Mouse (Mus musculus) ES-Bruce4 (cell line): ENCODE results near the gene Zc3h12c. TPM values are rescaled to one million over a fixed set of nuclear protein-coding genes. Genes with fewer than 3 reads are reported as not detected.

Source experiments
- H3K27ac ChIP-seq: 2 replicates; pipeline ENCODE4 v1.5.1; 2012; ENCODE audit warnings: low read length, inconsistent platforms; ENCODE audit not compliant: insufficient read depth
- H3K27me3 ChIP-seq: 2 replicates; pipeline ENCODE4 v1.6.1; 2012; ENCODE audit warnings: mild to moderate bottlenecking, low read length, inconsistent platforms; ENCODE audit not compliant: control insufficient read depth, poor library complexity, insufficient read depth, severe bottlenecking
- H3K36me3 ChIP-seq: 2 replicates; pipeline ENCODE4 v1.6.1; 2012; ENCODE audit warnings: inconsistent platforms, mild to moderate bottlenecking, low read length, moderate library complexity; ENCODE audit not compliant: control insufficient read depth, poor library complexity, insufficient read depth, severe bottlenecking
- H3K4me1 ChIP-seq: one replicate; pipeline ENCODE4 v1.8.1; 2011; ENCODE audit warnings: low read length; ENCODE audit not compliant: control insufficient read depth, insufficient read depth
- H3K4me3 ChIP-seq: 2 replicates; pipeline ENCODE4 v1.5.1; 2011; ENCODE audit warnings: low read depth, mild to moderate bottlenecking, low read length
- H3K9ac ChIP-seq: 2 replicates; pipeline ENCODE4 v1.6.1; 2012; ENCODE audit warnings: low read depth, mild to moderate bottlenecking, inconsistent platforms; ENCODE audit not compliant: poor library complexity, severe bottlenecking
- H3K9me3 ChIP-seq: replicated peaks from 2 replicates; pipeline ENCODE4 v1.6.1; 2012; ENCODE audit warnings: mild to moderate bottlenecking, low read length, inconsistent platforms; ENCODE audit not compliant: control insufficient read depth, poor library complexity, insufficient read depth, severe bottlenecking
- CTCF ChIP-seq: IDR thresholded peaks from one replicate; pipeline ENCODE4 v1.8.1; 2011; ENCODE audit warnings: low read depth, low read length
- EP300 ChIP-seq: IDR thresholded peaks from 2 replicates; pipeline ENCODE4 v1.6.1; 2011; ENCODE audit warnings: low read depth, low read length; ENCODE audit not compliant: insufficient read depth
- POLR2A ChIP-seq: IDR thresholded peaks from one replicate; pipeline ENCODE4 v1.8.1; 2011; ENCODE audit warnings: low read length; ENCODE audit not compliant: insufficient read depth
- polyA plus RNA-seq: library from polyadenylated mRNA; stranded (reverse); fragments of >200 nt; gene quantifications from 2 replicates; pipeline ENCODE4 v1.2.4, GENCODE M21; 2011; ENCODE audit warnings: low read depth; ENCODE audit not compliant: missing spikeins, insufficient read depth, insufficient read length

Gene Zc3h12c
- polyA plus RNA-seq, 1 experiment = 6.5 TPM

DNA sequence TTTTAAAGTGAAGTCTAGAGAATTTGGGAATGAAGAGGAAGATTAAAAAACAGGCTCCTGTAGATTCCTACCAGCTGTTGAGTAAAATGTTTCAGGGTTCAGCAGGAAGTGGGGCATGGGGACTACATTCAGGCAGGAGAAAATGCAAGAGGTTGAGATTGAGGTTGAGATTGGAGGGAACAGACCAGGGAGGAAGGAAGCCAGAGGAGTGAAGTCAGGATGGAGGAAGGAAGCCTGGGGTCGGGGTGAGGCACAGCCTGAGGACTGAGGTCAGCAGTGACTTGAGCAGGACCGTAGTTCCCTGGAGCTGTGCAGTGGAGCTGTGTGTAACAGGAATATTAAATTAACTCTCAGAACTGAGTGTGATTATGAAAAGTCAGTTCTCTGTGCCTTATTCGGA is 72.7 kb downstream of the Zc3h12c start:
- H3K27me3 ChIP-seq = no peaks in the 10 kb centered on the region
- TF ChIP-seq POLR2A = no peak
- TF ChIP-seq CTCF = no peak
- TF ChIP-seq EP300 = no peak
- H3K36me3 ChIP-seq = no peaks in the 10 kb centered on the region
- no peak overlapping the region for H3K4me3 ChIP-seq
- H3K9ac ChIP-seq = no peak overlapping the region
- no peak overlapping the region for H3K27ac ChIP-seq
- no peaks in the 10 kb centered on the region for H3K9me3 ChIP-seq
- H3K4me1 ChIP-seq = no peaks in the 10 kb centered on the region

GRCm38 (mm10) chr9:52094471-52094980 is 73.8 kb downstream of the Zc3h12c start:
- H3K27ac ChIP-seq = no peak overlapping the region
- no peaks in the 10 kb centered on the region for H3K4me1 ChIP-seq
- H3K27me3 ChIP-seq = no peaks in the 10 kb centered on the region
- TF ChIP-seq EP300 (no peak), POLR2A (no peak), CTCF (no peak)
- H3K9ac ChIP-seq = no peak overlapping the region
- no peak overlapping the region for H3K4me3 ChIP-seq
- H3K9me3 ChIP-seq = no peaks in the 10 kb centered on the region
- H3K36me3 ChIP-seq = no peaks in the 10 kb centered on the region

DNA sequence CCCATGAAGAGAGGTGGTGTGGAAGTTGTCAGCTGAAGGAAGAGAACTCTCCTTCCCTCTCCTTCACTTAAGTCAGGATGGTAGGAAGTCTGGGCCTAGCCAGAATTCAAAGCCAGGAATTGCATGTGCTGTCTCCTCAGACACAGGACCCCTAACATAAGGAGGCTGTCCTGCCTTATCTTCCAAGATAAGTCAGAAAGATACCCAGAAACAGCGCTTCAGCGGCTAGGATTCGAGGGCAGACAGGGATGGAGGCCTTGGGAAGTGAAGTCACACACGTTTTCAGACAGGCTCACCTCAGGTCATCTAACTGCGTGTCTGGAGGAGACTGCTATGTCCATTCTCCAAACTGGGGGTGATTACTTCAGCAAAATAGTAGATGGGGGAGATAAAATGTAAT is 74.4 kb downstream of the Zc3h12c start:
- no peak overlapping the region for H3K4me3 ChIP-seq
- no peaks in the 10 kb centered on the region for H3K4me1 ChIP-seq
- TF ChIP-seq CTCF (no peak), EP300 (no peak), POLR2A (no peak)
- no peak overlapping the region for H3K27ac ChIP-seq
- H3K27me3 ChIP-seq = no peaks in the 10 kb centered on the region
- H3K36me3 ChIP-seq = no peaks in the 10 kb centered on the region
- no peak overlapping the region for H3K9ac ChIP-seq
- H3K9me3 ChIP-seq = no peaks in the 10 kb centered on the region

DNA sequence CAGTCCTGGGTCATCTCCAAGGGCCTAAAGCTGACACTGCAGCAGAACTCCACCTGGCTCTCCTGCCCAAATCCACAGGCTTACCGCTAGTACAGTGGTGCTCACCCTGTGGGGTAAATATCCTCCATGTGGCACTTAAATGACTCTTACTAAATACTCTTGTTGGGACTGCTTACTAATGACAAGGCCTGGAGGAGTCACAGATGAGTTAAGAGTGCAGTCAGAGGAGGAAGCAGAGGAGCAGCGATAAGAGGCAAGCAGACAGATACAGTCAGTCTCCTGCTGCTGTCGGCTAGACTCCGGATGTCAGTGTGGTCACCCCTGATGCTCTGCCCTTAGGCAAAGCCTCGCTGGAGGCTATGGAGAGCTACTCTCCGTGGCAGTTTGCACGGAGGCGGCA is 75.3 kb downstream of the Zc3h12c start:
- Histone ChIP-seq H3K4me1 (no peaks in the 10 kb centered on the region), H3K27me3 (no peaks in the 10 kb centered on the region), H3K4me3 (no peak overlapping the region), H3K27ac (no peak overlapping the region), H3K9me3 (no peaks in the 10 kb centered on the region), H3K36me3 (peaks cover 4% of the 10 kb centered on the region), H3K9ac (no peak overlapping the region)
- TF ChIP-seq POLR2A (no peak), EP300 (no peak), CTCF (no peak)

- Histone ChIP-seq H3K27ac (no peak overlapping the region), H3K4me3 (no peak overlapping the region), H3K27me3 (no peaks in the 10 kb centered on the region), H3K4me1 (no peaks in the 10 kb centered on the region), H3K9me3 (no peaks in the 10 kb centered on the region), H3K36me3 (peaks cover 9% of the 10 kb centered on the region), H3K9ac (no peak overlapping the region)
- TF ChIP-seq CTCF (no peak), EP300 (no peak)
Observed at GRCm38 (mm10) chr9:52092311-52092710, 76.1 kb downstream of the Zc3h12c start.

DNA sequence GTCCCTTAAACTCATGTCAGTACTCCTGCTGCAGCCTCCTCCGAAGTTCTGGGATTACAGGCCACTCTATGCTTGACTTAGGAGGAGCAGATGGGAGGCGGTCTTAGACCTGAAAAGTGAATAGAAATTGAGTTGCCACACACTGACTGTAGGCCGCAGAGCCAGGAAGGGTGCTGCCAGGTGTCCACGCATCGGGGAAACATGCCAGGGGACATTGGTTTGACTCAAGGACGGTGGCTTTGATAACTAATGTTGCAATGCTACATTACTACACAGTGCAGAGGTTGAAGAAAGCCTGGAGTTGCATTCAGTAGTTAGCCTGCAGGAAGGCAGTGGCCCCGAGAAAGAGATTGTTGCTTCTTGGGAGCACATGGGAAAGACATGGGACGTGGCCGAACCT is 76.6 kb downstream of the Zc3h12c start:
- H3K36me3 ChIP-seq = peaks cover 15% of the 10 kb centered on the region

GRCm38 (mm10) chr9:52082414-52082813 is 86.0 kb downstream of the Zc3h12c start:
- no peaks in the 10 kb centered on the region for H3K27me3 ChIP-seq
- H3K9ac ChIP-seq = no peak overlapping the region
- H3K9me3 ChIP-seq = no peaks in the 10 kb centered on the region
- H3K36me3 ChIP-seq = peaks cover 46% of the 10 kb centered on the region
- no peaks in the 10 kb centered on the region for H3K4me1 ChIP-seq
- no peak for TF ChIP-seq EP300
- TF ChIP-seq CTCF = no peak
- TF ChIP-seq POLR2A = no peak
- no peak overlapping the region for H3K27ac ChIP-seq
- H3K4me3 ChIP-seq = no peak overlapping the region

More for the DNA sequence above, 76.6 kb downstream of the Zc3h12c start:
- no peaks in the 10 kb centered on the region for H3K4me1 ChIP-seq
- H3K4me3 ChIP-seq = no peak overlapping the region
- H3K9ac ChIP-seq = no peak overlapping the region
- H3K27ac ChIP-seq = no peak overlapping the region
- H3K9me3 ChIP-seq = no peaks in the 10 kb centered on the region
- TF ChIP-seq POLR2A = no peak
- no peak for TF ChIP-seq EP300
- no peak for TF ChIP-seq CTCF
- H3K27me3 ChIP-seq = no peaks in the 10 kb centered on the region
